Mouse (Mus musculus) ovary, postnatal 10 days (tissue): ENCODE measurements around the gene Rara.

Experiments used
- DNase-seq: peaks from one replicate; pipeline ENCODE4 v3.0.0; 2022; ENCODE audit warnings: low spot score

Gene Rara

DNA sequence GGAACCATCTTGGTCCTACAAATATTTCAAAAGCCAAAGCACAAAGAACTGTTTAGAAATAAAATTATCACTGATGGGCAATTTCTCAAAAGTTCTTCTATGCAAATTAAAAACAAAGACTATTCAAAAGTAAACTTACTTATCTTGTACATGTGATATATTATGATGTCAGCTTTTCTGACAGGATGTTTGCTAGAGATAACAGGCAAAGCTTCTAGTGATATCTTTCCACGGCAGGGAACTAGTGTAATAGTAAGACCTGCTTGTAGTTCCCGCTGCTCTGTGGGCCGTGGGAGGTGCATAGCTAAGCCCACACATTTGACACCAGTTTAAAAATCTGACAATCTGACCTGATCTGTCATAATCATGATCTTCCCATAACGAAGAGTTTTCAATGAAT, 82.5 kb downstream of the Rara start:
- DNase-seq = no peak

DNA sequence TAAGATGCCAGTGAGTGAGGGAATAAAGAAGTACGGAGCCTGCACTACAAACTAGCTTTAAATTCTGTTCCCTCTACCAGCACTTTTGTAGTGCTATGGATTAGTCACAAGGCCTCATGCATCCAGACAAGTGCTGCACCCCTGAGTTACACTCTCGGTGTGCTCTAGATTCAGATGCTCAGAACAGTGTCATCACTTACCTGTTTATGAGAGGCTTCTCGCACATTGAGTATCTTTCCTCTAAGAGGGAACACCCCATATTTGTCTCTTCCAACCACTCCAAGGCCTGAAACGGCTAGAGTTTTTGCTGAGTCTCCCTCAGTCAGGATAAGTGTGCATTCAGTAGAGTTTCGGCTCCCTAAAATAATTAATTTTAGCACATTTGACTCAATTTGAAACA, 83.1 kb downstream of the Rara start:
- no peak for DNase-seq

DNA sequence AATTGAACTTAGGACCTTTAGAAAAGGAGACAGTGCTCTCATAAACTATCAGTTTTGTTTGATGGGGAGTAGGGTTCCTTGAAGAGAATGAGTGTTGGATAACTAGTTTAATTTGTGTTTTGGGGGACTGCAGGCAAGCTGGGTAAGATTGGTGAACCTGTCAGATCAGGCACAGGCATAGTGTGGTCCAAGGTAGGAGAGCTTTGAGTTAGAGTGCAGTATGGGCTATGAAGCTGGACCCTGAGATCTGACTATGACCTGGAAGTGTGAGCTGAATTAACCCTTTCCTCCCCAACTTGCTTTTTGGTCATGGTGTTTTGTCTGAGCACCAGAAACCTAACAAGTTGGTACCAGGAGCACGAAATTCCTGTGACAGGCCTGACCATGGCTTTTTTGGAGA, 86.2 kb downstream of the Rara start:
- DNase-seq = no peak

DNA sequence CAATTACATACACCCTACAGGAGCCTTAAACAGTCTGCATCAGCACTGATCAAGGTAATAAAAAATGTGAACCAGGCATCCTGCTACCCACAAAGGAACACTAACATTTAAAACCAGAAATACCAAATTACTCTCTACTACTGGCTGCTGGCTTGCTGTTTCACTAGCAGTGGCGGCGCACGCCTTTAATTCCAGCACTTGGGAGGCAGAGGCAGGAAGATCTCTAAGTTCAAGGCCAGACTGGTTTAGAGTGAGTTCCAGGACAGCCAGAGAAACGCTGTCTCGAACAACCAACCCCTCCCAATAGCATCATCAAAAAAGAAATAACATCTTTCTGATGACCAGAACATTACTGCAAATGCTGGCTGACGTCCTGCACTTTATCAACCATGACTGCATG, 92.2 kb downstream of the Rara start:
- no peak for DNase-seq

DNA sequence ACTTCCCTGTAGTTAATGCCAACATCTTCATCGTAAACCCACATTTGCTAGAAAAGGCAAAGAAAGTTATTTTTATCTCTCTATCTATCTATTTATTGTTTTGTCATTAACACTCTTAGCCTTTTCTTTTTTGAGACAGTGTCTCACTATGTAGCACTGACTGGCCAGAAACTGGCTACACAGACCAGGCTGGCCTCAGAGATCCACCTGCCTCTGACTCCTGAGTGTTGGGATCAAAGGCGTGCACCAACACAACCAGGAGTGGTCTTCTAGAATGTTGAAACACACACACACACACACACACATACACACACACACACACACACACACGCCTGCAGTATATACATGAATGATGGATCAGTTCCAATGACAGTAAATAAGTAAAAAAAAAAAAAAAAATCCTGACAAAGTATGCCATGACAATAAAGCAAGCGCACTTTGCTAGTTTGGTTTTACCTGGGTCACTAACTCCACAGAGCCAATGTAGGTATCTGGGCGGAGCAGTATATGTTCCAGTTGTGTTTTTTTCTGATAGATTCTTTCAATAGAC, 94.8 kb downstream of the Rara start:
- DNase-seq = no peak

DNA sequence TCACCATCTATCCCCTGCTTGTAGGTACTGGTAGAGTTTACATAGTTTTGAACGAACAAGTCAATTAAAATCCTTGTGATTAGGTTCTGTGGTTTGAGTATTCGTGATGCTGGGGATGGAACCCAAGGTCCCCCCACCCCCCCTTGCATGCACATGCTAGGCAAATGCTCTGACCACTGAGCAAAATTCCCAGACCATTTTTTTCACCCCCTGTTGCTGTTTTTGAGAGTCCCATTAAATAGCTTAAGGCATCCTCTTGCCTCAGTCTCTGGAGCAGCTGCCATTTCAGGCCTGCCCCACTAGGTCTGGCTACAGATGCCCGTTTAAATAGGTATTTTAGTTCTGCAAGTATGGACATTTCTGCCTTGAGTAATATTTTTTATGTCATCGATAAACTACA, 95.5 kb downstream of the Rara start:
- DNase-seq = no peak

DNA sequence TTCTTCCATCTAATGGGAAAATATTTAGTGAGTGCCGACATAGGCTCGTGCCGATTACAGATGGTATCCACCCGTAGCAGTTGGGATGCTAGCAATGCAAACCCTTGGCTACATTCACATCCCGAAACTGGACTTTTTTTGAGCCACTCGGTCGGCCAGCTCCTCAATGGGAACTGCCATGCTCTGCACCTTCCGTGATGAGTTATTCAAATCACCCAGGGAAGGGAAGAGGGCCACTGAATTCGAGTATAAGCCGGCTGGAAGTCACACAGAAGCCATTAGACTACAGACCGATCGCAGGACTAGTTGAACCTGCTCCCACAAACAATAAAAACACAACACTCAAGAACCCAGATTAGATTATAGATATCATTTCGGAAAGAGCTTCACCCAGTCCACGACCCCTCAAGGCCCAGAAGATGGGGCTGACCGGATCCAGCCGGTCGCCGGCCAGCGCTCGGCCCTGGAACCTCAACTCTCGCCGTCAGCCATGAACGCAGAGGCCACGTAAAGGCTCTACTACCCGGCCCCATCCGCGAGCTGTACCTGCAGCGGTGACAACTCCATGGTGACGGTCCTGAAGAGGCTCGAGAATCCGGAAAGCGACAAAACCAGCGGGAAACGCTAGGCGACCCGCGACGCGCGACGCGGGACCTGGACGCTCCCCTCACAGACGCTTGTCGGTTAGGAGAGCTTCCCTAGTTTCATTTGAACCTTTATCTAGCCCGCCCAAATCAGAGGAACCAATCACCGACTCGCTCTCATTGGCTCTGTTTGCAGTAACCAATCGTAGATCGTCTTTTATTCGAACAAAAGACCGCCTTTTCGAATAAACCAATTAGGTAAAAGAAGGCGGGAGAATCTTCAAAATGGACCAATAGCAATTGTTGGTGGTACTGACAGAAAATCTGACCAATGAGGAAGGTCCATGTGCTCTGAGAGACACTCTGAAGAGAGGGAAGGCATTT, 96.2 kb downstream of the Rara start, which contains the start of gene Top2a:
TSS of gene Top2a (minus strand) at position 690 of the 968 bp plus-strand sequence.
- DNase-seq = peak; percentile 98
